In genomic region chr6:5633036-5633708, GRCm38 (mm10) we compare ENCODE assay signal across 8 mouse cellular contexts.
A peak's percentile ranks its signal among the peaks of the same experiment; 100 is the strongest.
DNase-seq lines count a peak whose midpoint lies in the region.

No protein-coding gene starts in this region.

- peak; percentile 9 for DNase-seq in MN1 (ENCODE audit: low spot score)
- DNase-seq in brain, adult 2 months (ENCODE audit: low read depth, low spot score), result peak; percentile 79
- peak; percentile 3 for DNase-seq in fat pad, adult 2 months (ENCODE audit: extremely low read depth, low read depth, low spot score)
- peak; percentile 45 for DNase-seq in hindbrain, embryonic 10.5 days (ENCODE audit: low spot score)
- peak; percentile 29 to 68 for DNase-seq in layer of hippocampus, adult 18-20 months (ENCODE audit: low spot score in 2 of 2)
- DNase-seq in lung, postnatal 14 days, result peak; percentile 73
- DNase-seq in retina, postnatal 1 day, result peak; percentile 81
- DNase-seq in spleen, postnatal 4 days (ENCODE audit: low spot score in 2 of 2), result no peak

- 26% methylated on average over 10 of the region's 10 CpGs for WGBS in hindbrain, embryonic 10.5 days

- no peaks in the 10 kb centered on the region for H3K9me3 ChIP-seq in hindbrain, embryonic 10.5 days

- H3K27me3 ChIP-seq in hindbrain, embryonic 10.5 days (ENCODE audit: insufficient read depth, poor library complexity, severe bottlenecking), result no peaks in the 10 kb centered on the region

- H3K27ac ChIP-seq in hindbrain, embryonic 10.5 days, result no peak overlapping the region

- H3K4me3 ChIP-seq in hindbrain, embryonic 10.5 days, result no peak overlapping the region

- H3K4me1 ChIP-seq in hindbrain, embryonic 10.5 days (replicated peaks), result no peaks in the 10 kb centered on the region

- no peaks in the 10 kb centered on the region for H3K36me3 ChIP-seq in hindbrain, embryonic 10.5 days

Comparison
In these comparisons a context has a peak if more than half of its experiments do, and no peak if none do; other contexts are left out.
1. DNase-seq: peak in MN1 (single experiment), brain, adult 2 months (single experiment), fat pad, adult 2 months (single experiment), hindbrain, embryonic 10.5 days (single experiment), layer of hippocampus, adult 18-20 months (2 of 2), lung, postnatal 14 days (single experiment) and retina, postnatal 1 day (single experiment); none in spleen, postnatal 4 days (0 of 2).